Mouse (Mus musculus): ENCODE results near the gene Pom121l2.

Gene Pom121l2

DNA sequence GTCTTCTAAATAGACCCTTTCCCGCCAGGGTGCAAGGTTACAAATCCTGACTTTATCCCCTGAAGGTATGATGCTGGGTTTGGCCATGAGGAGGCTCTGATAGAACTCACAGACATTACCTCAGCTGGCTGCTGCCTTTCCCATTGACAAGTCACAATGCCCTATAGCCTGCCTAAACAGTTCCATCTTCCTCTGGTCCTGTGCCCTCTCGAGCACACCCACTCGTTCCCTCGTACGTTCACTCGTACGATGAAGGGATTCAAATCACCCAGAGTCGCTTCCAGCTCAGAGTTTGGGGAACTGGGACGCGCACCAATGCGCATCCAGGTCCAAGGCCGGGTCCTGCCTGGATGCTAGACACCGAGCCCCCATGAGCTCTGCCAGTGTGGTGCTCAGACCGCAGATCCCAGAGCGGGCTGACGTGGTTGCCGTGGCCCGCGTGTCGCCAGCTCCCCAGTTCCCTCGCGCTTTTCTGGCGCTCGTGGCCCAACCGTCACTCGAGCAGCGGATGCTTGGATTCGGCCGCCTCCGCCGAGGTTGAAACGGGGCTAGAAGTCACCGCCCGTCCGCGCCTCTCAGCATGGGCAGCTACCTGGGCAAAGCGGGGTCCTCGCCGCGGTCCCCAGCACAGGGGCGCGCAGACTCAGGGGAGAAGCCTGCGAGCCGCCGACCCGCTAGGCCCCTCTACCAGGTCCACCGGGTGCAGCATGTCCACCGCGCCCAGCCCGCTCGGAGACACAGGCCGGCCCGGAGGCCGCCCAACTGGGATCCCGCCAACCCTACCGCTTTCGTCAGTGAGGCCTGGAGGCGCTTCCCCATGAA lies at the start of gene Pom121l2:
Gene Pom121l2 (plus strand): TSS at position 214 of the 822 bp plus-strand sequence.
- in situ Hi-C loops (cut with MboI, MseI): loop anchor here (5.0 kb wide), 1 partner anchor 44 kb away; no protein-coding TSS in a partner anchor

DNA sequence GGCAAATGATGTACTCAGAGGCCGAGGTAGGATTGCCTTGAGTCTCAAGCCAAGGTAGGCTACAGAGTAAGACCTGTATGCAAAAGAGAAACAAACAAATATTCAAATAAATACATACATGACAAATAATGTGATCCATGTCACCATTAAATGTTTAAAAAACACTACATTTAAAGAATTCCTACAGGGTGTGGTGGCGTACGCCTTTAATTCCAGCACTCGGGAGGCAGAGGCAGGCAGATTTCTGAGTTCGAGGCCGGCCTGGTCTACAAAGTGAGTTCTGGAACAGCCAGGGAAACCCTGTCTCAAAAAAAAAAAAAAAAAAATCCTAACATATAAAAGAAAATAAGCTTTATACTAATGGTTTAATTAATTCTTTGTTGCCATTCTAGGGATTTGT lies 49.3 kb upstream of the Pom121l2 start:
- in situ Hi-C loops (cut with MboI, MseI): loop anchor here (10.0 kb wide), 1 partner anchor 747 kb away; no protein-coding TSS in a partner anchor

DNA sequence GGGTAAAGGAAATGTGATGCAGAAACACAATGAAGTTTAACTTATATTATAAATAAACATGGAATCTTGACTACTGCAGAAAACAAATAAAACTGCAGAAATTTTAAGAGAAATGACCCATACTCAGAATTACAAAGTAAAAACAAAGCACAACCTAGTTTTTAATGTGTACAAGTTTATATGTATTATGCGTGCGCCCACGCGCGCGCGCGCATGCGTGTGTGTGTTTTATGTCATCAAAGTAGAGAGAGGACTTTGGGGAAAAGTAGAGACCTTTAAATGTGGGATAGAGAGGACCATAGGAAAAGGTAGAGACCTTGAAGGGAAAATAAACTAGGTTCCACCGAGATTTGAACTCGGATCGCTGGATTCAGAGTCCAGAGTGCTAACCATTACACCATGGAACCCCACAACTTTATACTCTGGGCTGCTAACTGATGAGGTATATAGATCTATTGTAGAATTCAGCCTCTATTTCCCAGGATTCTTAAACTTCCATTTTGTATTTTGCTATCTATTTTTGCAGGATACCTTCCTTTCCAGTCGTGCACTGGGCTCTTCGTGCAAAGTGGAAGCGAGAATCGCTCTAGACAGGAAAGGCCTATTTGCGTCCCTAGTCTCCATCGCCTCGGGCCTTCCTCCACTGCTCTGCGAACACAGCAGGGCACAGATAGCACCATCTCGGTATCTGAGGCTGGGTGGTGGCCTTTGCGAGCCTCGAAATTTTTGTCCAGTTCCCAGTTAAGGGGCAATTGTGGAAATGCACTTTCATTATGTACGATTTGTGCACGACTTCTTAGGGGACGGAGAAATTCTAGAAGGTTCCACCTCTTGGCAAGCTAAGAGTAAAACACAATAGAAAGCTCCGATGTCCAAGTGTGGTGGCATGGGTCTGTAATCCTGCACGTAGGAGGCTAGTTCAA lies 47.1 kb upstream of the Pom121l2 start:
- in situ Hi-C loops (cut with MboI, MseI): loop anchor here (10.0 kb wide), 1 partner anchor 749 kb away; no protein-coding TSS in a partner anchor

DNA sequence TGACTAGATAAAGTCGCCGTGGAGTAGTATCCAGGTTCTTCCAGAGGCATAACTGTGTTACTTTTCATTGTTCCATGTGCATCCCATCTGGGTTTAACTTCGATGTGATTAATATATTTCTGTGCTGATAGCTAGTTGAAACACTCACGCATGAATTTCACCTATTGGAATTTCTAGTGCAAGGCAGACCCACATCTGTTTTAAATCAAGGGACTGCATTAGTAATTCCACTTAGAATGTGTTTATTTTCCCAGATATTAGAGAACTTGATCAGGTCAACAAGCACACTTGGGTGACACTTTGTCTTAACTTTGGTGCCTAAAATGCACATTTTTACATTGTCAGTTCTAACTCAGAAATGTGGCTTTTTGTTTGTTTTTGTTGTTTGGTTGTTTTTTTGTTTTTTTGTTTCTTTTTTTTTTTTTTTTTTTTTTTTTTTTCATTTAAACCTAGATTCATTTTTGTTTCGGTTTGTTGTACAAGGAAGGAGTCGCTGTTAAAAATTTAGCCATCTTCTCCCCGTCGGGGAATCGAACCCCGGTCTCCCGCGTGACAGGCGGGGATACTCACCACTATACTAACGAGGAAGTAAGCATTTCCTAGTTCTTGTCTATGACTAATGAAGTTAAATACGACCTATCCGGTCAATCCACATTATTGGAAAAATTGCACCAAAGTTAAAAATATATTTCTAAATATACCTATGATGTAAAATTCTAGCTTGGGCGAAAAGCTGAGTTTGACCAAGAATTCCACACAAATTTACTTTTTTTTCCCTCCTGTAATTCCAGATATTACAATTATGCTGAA lies 45.8 kb upstream of the Pom121l2 start:
- in situ Hi-C loops (cut with MboI, MseI): loop anchor here (5.0 to 10.0 kb wide), 3 partner anchors 47 to 1502 kb away; partner anchors contain the start of gene Pom121l2

DNA sequence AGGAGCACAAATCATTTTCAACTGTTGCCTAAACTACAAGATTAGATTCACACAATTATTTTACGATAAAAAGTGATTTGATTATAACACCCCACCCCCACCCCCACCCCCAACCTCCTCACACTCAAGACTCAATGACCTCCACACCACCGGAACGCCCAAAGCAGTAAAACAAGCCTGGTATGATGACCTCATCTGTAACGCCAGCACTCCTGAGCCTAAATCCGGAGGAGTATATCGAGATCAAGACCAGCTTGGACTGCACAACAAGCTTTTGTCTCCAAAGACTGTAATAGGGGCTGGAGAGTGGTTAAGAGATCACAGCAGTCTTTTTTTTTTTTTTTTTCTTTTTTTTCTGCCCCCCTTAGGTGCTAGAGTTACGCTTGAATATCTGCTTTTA lies 45.2 kb upstream of the Pom121l2 start:
- in situ Hi-C loops (cut with MboI, MseI): loop anchor here (5.0 to 10.0 kb wide), 3 partner anchors 46 to 1501 kb away; partner anchors contain the start of gene Pom121l2

DNA sequence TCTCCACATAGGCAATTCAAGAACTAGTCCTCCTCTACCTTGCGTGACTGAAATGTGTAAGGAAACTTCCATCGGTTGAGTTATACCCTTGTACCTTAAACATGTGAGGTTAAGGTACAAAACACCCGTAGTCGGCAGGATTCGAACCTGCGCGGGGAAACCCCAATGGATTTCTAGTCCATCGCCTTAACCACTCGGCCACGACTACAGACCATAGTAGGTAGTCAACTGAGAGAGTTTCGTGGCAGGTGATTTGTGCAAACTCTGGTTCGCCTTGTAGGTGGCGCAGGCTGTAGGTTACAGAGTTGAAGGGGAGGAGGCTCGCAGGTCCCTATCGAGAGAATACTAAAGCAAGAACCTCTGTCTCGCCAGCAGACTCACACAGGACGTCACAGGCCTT lies 44.0 kb upstream of the Pom121l2 start:
- in situ Hi-C loops (cut with MboI, MseI): loop anchor here (5.0 to 10.0 kb wide), 3 partner anchors 45 to 1500 kb away; partner anchors contain the start of gene Pom121l2

DNA sequence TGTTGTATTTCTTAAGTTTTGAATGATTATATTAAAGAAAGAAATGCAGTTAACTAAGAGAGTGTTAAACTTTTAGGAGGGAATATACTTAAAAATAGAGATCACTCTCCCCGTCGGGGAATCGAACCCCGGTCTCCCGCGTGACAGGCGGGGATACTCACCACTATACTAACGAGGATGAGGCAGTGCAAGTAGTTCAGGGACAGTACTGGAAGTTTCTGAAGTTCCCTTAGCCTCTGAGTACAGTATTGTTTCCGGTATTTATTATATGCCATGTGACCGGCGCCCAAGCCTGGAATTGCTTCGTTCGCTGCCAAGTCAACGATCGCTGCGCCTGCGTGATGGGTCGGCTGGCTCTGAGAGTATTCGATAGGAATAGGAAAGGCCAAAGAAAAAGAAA lies 40.8 kb upstream of the Pom121l2 start:
- in situ Hi-C loops (cut with MboI, MseI): no loop called here

DNA sequence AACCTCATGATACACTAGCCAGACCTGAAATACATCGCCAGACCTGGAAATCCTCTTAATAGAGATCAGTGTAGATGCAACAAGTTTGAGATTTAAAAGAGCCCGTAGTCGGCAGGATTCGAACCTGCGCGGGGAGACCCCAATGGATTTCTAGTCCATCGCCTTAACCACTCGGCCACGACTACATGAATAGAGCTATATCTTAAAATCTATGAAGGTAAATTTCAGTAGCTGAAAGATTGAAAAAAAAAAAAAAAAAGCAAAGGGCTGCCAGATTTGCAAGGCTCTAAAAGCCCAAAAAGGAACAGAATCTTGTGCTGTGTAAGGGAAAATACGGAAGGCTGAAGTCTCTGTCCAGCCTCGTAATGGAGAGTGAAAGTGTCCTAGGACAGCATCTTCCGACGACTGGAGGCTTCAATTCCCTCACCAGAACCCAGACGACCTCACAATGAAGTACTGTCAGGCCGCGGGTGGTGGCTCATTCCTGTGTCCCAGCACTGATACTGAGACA lies 40.1 kb upstream of the Pom121l2 start:
- in situ Hi-C loops (cut with MboI, MseI): no loop called here

DNA sequence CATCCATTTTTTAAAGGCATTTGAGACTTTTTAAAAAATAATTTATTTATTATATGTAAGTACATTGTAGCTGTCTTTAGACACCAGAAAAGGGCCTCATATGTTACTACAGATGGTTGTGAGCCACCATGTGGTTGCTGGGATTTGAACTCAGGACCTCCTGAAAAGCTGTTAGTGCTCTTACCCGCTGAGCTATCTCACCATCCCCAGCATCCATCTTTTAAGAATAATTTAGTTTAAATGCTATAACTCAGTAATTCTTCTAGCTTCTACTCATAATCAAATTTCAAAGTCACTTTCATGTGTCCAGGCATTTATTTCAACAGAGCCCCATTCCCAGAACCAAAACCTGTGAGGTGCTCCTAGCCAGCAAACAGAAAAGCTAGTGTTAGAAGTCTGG lies 37.4 kb upstream of the Pom121l2 start:
- in situ Hi-C loops (cut with MboI, MseI): no loop called here

DNA sequence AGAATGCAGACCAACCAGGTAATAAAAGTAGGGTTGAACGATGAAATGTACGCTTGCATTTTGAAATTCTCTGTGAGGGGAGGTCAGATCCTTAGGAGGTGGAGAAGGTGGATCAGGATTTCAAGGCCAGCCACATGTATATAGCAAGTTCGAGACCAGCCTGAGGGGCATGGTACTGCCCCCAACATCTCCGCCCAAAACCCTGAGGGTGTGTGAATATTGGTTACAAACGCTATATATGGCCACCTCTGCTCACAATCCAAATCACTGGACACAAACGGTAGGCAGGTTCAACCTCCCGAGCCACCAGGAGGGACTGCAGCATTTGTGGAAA lies 36.4 kb upstream of the Pom121l2 start:
- in situ Hi-C loops (cut with MboI, MseI): no loop called here

DNA sequence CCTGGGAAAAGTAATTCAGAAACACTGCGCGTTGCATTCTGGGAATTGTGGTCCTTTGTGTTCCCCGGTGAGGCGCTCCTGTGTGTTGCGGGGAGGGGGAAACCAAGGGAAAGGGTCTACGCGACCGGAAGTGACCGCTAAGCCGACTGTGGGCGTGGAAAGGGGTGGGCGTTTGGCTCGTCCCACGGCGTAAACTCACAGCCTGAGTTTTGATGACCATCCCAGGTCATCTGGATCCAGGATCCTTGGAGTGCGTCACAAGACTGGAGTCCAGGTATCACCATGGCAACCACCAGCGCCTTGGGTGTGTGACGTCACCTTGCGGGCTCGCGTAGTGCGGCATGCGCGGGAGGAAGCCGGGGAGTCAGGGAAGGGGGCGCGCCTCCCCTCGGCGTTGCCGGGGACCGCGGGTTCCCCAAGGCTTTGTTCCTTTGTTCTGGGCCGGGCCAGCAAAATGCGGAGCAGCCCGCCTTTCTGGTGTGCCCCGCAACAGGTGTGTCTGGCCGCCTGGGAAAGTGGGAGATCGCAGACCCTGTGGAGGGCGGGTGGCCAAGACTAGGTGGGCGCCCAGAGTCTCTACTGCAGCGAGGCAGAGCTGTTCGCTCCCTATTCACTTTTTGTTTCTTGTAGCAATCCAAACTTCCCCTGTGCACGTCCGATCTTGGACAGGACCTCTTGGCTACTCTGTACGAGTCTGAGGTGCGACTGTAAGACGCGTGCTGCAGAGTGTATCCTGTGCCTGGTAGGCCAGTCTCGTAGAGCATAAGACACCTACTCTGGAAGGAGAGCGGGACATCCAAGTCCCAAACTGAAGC lies 35.9 kb upstream of the Pom121l2 start, which contains the start of gene Zfp184:
Gene Zfp184 (plus strand): TSS at position 169 of the 815 bp plus-strand sequence.
- in situ Hi-C loops (cut with MboI, MseI): no loop called here

DNA sequence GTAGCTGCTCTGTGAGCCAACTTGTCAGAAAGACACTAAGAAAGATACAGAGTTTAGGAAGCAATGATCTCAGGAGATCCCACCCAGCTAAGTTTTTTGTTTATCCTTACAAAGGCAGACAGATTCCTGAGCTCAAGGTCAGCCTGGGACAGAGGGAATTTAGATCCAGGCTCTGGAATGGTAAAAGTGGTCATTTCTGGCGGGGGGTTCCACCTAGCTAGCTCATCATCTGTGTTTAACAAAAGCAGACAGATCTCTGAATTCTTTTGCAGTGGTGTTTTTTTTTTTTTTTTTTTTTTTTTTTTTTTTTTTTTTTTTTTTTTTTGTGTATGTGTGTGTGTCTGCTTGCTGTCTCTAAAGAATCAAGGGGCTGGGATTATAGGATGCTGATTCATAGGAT lies 11.7 kb upstream of the Pom121l2 start:
- in situ Hi-C loops (cut with MboI, MseI): no loop called here

DNA sequence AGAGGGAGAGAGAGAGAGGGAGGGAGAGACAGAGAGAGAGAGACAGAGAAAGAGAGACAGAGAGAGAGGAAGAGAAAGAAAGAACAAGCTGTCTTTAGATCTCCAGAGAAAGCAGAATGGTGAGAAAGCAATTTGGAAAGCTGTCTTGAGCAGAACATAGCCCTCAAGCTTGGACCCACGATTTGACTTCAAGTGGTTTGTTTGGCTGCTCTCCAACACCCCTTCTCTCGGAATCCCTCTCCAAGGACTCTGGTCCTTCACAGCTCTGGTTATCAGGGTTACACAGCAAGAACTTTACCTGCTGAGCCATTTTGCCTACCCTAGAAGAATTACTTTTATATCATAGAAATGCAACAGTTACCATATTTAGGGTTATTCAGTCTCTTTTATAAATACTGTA lies 11.2 kb upstream of the Pom121l2 start:
- in situ Hi-C loops (cut with MboI, MseI): no loop called here

DNA sequence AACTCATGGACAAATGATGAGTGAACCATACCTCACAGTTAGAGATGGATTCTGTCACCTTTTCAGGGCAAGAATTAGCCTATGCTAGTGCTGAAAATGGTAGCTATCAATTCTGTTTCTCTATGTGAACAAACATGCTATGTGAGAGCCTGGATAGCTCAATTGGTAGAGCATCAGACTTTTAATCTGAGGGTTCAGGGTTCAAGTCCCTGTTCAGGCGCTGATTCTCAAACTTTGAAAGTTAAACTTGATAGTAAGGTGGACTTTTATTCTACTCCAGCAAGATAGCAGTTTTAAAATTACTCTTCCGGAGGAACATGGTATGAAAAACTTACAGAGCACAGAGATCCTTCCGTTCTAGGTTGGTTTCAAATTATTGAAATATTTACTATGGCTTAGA lies 9.4 kb upstream of the Pom121l2 start:
- in situ Hi-C loops (cut with MboI, MseI): no loop called here

DNA sequence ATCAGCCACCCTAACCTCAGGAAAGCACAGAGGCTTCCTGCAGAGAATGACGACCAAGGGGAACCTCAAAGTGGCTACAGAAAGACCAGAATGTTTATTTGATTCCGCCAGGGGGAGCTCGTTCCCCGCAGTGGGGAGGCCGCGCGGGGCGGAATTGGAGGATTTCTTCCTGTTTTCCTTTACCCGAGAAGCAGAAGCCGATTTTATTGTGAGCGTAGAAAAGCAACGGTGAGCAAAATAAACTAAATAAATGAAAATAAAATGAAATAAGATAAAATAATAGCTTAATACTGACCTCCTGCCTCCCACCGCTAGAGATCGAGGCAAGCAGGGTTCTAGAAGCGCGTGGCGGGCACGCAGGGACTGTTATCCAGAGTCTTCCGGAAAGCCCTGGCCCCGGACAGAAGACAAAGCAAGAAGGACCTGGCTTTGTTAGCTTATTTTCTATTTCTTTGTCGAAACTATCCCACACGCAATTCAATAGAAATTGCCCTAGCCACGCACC lies 6.7 kb upstream of the Pom121l2 start:
- in situ Hi-C loops (cut with MboI, MseI): no loop called here

DNA sequence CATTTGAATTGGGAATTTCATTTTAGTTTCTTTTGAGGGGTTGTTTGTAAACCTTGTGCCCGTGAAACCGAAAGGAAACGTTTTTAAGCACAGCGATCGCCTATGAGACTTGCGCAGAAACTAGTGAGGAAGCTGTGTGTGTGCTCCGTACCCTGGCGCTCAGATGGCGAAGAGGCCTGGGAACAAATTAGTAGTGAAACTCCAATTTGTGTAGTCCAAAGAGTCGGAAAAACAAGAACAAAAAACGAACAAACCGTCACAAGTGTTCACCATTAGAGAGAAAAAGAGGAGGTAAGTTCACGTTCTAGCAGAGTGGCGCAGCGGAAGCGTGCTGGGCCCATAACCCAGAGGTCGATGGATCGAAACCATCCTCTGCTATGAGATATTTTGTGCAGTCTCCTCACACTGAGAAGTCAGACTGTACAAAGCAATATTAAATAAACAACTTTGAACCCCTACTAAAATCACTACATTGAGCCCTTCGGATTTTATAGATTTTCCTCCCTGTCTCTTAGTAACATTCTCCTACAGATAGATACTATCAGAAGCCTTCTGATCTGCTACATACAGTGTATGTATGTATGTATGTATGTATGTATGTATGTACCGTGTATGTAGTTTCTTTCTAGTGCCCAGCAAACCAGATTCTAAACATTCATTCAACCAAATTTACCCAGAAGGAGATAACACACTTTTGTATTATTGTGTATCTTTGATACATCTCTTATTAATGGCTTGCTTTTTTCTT lies 6.1 kb upstream of the Pom121l2 start:
- in situ Hi-C loops (cut with MboI, MseI): loop anchor here (5.0 kb wide), 1 partner anchor 52 kb away; no protein-coding TSS in a partner anchor

DNA sequence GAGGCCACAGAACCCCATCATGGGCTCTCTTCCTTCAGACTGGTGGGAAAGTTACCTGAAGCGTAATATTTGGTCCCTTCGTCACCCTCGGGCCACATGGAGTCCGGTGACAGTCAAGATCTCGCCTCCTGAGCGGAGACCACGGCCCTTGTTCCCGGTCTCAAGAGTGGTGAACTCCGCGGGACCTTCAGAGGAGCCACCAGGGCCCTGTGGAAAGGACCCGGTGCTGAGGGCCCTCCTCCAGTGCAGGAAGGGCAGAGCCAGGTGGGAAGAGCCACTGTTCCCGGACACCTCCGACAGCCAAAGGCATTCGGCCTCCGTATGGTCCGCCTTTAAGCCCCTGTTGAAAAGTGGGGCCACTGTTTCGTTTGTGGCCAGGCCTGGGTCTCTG lies 804 bp downstream of the Pom121l2 start:
- in situ Hi-C loops (cut with MboI, MseI): loop anchor here (5.0 kb wide), 1 partner anchor 44 kb away; no protein-coding TSS in a partner anchor

DNA sequence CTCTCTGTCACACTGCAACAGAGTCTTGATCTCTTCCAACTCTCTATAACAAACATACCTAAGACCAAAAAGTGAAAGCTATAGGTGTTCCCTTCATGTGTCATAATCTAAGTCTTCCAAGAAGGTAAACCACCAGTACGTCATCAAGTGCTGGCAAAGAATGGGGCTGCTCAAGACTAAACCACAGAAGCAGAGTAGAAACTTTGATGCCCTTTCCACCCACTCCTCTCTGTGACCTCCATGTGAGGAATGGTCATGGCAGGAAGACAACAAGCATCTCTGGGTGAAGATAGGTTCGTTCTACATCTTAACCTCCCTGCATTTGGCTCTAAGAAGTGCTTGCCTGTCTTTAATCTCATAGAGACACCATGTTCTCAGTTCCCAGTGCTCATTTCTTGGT lies 3.5 kb downstream of the Pom121l2 start:
- in situ Hi-C loops (cut with MboI, MseI): loop anchor here (5.0 kb wide), 1 partner anchor 47 kb away; no protein-coding TSS in a partner anchor

DNA sequence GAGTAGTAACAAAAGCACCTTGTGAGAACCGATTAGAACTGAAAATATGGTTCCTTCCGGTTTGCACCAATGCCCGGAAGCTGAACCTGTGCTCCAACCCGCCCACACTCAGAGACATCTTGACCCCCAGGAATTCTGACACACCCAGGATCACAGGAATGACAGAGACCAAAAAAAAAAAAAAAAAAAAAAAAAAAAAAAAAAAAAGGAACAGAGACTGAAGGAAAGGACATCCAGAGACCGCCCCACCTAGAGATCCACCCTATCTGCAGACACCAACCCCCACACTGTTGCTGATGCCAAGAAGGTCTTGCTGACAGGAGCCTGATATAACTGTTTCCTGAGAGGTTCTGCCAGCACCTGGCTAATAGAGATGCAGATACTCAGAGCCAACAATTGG lies 11.6 kb downstream of the Pom121l2 start:
- in situ Hi-C loops (cut with MboI, MseI): no loop called here
